Mouse (Mus musculus): ENCODE data around the gene Rcc1l.

The Rcc1l gene

GRCm38 (mm10) chr5:134169231-134169630, 7.3 kb downstream of the Rcc1l start:
- no peak for DNase-seq

- no peak for DNase-seq
These were observed 8.5 kb downstream of the Rcc1l start for GRCm38 (mm10) chr5:134168033-134168432.

GRCm38 (mm10) chr5:134166642-134167041, 9.9 kb downstream of the Rcc1l start:
- DNase-seq = no peak

GRCm38 (mm10) chr5:134164688-134165087, 11.9 kb downstream of the Rcc1l start:
- DNase-seq = no peak

GRCm38 (mm10) chr5:134155916-134156466, 20.6 kb downstream of the Rcc1l start:
- DNase-seq = no peak

- DNase-seq = no peak
These were observed 24.7 kb downstream of the Rcc1l start for GRCm38 (mm10) chr5:134151895-134152294.

GRCm38 (mm10) chr5:134148153-134148552, 28.4 kb downstream of the Rcc1l start:
- no peak for DNase-seq

GRCm38 (mm10) chr5:134147194-134147753, 29.3 kb downstream of the Rcc1l start:
- no peak for DNase-seq

- DNase-seq = no peak
These were observed 31.6 kb downstream of the Rcc1l start for GRCm38 (mm10) chr5:134144986-134145385.

GRCm38 (mm10) chr5:134142381-134142780, 34.2 kb downstream of the Rcc1l start:
- no peak for DNase-seq

GRCm38 (mm10) chr5:134141236-134141635, 35.3 kb downstream of the Rcc1l start:
- DNase-seq = no peak

GRCm38 (mm10) chr5:134139429-134139828, 37.1 kb downstream of the Rcc1l start:
- no peak for DNase-seq

GRCm38 (mm10) chr5:134137933-134138332, 38.6 kb downstream of the Rcc1l start:
- DNase-seq = no peak

- DNase-seq = no peak
These were observed 40.6 kb downstream of the Rcc1l start for GRCm38 (mm10) chr5:134136022-134136421.

GRCm38 (mm10) chr5:134131586-134131985, 45.0 kb downstream of the Rcc1l start:
- DNase-seq = no peak

GRCm38 (mm10) chr5:134126232-134126631, 50.3 kb downstream of the Rcc1l start:
- no peak for DNase-seq

GRCm38 (mm10) chr5:134123846-134124245, 52.7 kb downstream of the Rcc1l start:
- DNase-seq = no peak

GRCm38 (mm10) chr5:134121893-134122259, 54.7 kb downstream of the Rcc1l start:
- DNase-seq = no peak

GRCm38 (mm10) chr5:134121138-134121892, 55.3 kb downstream of the Rcc1l start:
- no peak for DNase-seq

- no peak for DNase-seq
These were observed 56.4 kb downstream of the Rcc1l start for GRCm38 (mm10) chr5:134120135-134120534.

- DNase-seq = no peak
These were observed 57.0 kb downstream of the Rcc1l start for GRCm38 (mm10) chr5:134119481-134120120.

- DNase-seq = no peak
These were observed 57.7 kb downstream of the Rcc1l start for GRCm38 (mm10) chr5:134118798-134119407.

GRCm38 (mm10) chr5:134115639-134116259, 60.8 kb downstream of the Rcc1l start:
- no peak for DNase-seq

All from thymus, adult 18-20 months (tissue).